Mouse (Mus musculus) adipocyte (in vitro differentiated cells): ENCODE measurements at regions not wholly inside any gene's neighbourhood (a gene's known extent, or its start where the extent isn't known, plus 50 kb on each side); places are given as distances from the start of the nearest gene placed in this dataset.

Experiments used
- DNase-seq: peaks from one replicate; pipeline ENCODE4 v3.0.0-alpha.2; 2016; ENCODE audit warnings: low spot score

- DNase-seq, result no peak
Observed at GRCm38 (mm10) chr1:45745136-45745535, 49.8 kb upstream of the Wdr75 start.
